Mouse (Mus musculus): ENCODE measurements around the gene Hmcn2.

The Hmcn2 gene

GRCm38 (mm10) chr2:31460920-31461319 lies 146.7 kb downstream of the Hmcn2 start:
- DNase-seq, result no peak

GRCm38 (mm10) chr2:31462051-31462450 lies 147.8 kb downstream of the Hmcn2 start:
- DNase-seq, result no peak

- no peak for DNase-seq
Observed at GRCm38 (mm10) chr2:31463253-31463652, 149.0 kb downstream of the Hmcn2 start.

- no peak for DNase-seq
Observed at GRCm38 (mm10) chr2:31463696-31464528, 149.7 kb downstream of the Hmcn2 start.

GRCm38 (mm10) chr2:31464529-31464910 lies 150.3 kb downstream of the Hmcn2 start:
- no peak for DNase-seq

- no peak for DNase-seq
Observed at GRCm38 (mm10) chr2:31467457-31467856, 153.2 kb downstream of the Hmcn2 start.

- no peak for DNase-seq
Observed at GRCm38 (mm10) chr2:31468857-31469256, 154.6 kb downstream of the Hmcn2 start.

- DNase-seq, result no peak
Observed at GRCm38 (mm10) chr2:31469480-31469879, 155.3 kb downstream of the Hmcn2 start.

- DNase-seq, result peak; percentile 60
Observed at GRCm38 (mm10) chr2:31469931-31470682, 155.9 kb downstream of the Hmcn2 start, which contains the start of gene Ass1. TSS of gene Ass1 (plus strand) at chr2:31470207.

- no peak for DNase-seq
Observed at GRCm38 (mm10) chr2:31470683-31471385, 156.6 kb downstream of the Hmcn2 start.

- no peak for DNase-seq
Observed at GRCm38 (mm10) chr2:31471611-31472010, 157.4 kb downstream of the Hmcn2 start.

GRCm38 (mm10) chr2:31472406-31473065 lies 158.3 kb downstream of the Hmcn2 start:
- DNase-seq, result peak; percentile 33

GRCm38 (mm10) chr2:31473941-31474340 lies 159.7 kb downstream of the Hmcn2 start:
- DNase-seq, result no peak

- no peak for DNase-seq
Observed at GRCm38 (mm10) chr2:31474686-31475085, 160.5 kb downstream of the Hmcn2 start.

GRCm38 (mm10) chr2:31476107-31476820 lies 162.0 kb downstream of the Hmcn2 start:
- no peak for DNase-seq

GRCm38 (mm10) chr2:31477234-31478161 lies 163.3 kb downstream of the Hmcn2 start:
- no peak for DNase-seq

- peak; percentile 77 for DNase-seq
Observed at GRCm38 (mm10) chr2:31482914-31483575, 168.8 kb downstream of the Hmcn2 start.

- DNase-seq, result peak; percentile 47
Observed at GRCm38 (mm10) chr2:31484187-31484586, 170.0 kb downstream of the Hmcn2 start.

GRCm38 (mm10) chr2:31489166-31489565 lies 175.0 kb downstream of the Hmcn2 start:
- no peak for DNase-seq

GRCm38 (mm10) chr2:31490556-31490955 lies 176.3 kb downstream of the Hmcn2 start:
- no peak for DNase-seq
